Mouse (Mus musculus) kidney, embryonic 16.5 days (tissue): Measurements from ENCODE around the gene Gm8773. TPM values are rescaled to one million over a fixed set of nuclear protein-coding genes. Genes with fewer than 3 reads are reported as not detected.
A peak's percentile ranks its signal among the peaks of the same experiment; 100 is the strongest.

Experiments
- ATAC-seq: fragments of 200-750 bp; cut with Nextera tagmentation; 2 replicates; pipeline ENCODE4 v1.8.0; 2017; ENCODE audit warnings: moderate TSS enrichment; ENCODE audit not compliant: low FRiP score, low TSS enrichment
- H3K27ac ChIP-seq: fragments of 300-500 bp; sonication (generic); 2 replicates; pipeline ENCODE4 v1.5.1; 2014; ENCODE audit warnings: low read length
- H3K27me3 ChIP-seq: fragments of 300-500 bp; sonication (generic); 2 replicates; pipeline ENCODE4 v1.6.1; 2014; ENCODE audit warnings: low read length, control low read depth, mixed read lengths; ENCODE audit not compliant: insufficient read depth
- H3K36me3 ChIP-seq: fragments of 300-500 bp; sonication (generic); 2 replicates; pipeline ENCODE4 v1.6.1; 2014; ENCODE audit warnings: low read length, control low read depth, mixed read lengths; ENCODE audit not compliant: insufficient read depth
- H3K4me1 ChIP-seq: fragments of 300-500 bp; sonication (generic); 2 replicates; pipeline ENCODE4 v1.6.1; 2014; ENCODE audit warnings: low read length, control low read depth, mixed read lengths; ENCODE audit not compliant: insufficient read depth
- H3K4me2 ChIP-seq: fragments of 300-500 bp; sonication (generic); replicated peaks from 2 replicates; pipeline ENCODE4 v1.6.1; 2014; ENCODE audit warnings: low read depth, low read length
- H3K4me3 ChIP-seq: fragments of 300-500 bp; sonication (generic); 2 replicates; pipeline ENCODE4 v1.5.1; 2014; ENCODE audit warnings: mild to moderate bottlenecking, low read length
- H3K9ac ChIP-seq: fragments of 300-500 bp; sonication (generic); replicated peaks from 2 replicates; pipeline ENCODE4 v1.6.1; 2014; ENCODE audit warnings: low read length
- H3K9me3 ChIP-seq: fragments of 300-500 bp; sonication (generic); 2 replicates; pipeline ENCODE4 v1.6.1; 2016; ENCODE audit warnings: low read length, control low read depth
- WGBS: fragments of 180-500 bp; shearing (Covaris S2); extraction: QIAGEN DNeasy Blood & Tissue Kit; methylation state at CpG from one replicate; pipeline ENCODE4 v1.1.7; 2014; 5-methylcytosine and 5-hydroxymethylcytosine counted together
- polyA plus RNA-seq: library from polyadenylated mRNA; unstranded; fragments of >200 nt; fragmentation: Nextera tagmentation; extraction: Ambion mirVana; gene quantifications from 2 replicates; pipeline ENCODE4 v1.2.1, GENCODE M21; 2015

Gene Gm8773
- polyA plus RNA-seq: 0.77 and 0.86 TPM in 2 replicates

- Histone ChIP-seq H3K4me3 (peak within 1 kb of the TSS; percentile 54), H3K4me1 (0 out of 2 replicates have a peak, but pooled peaks cover 4% of the 10 kb centered on the region), H3K27me3 (peaks cover 23% of the 10 kb centered on the region), H3K9ac (peak within 1 kb of the TSS; percentile 39; the same call in 1 of the 2 replicates), H3K9me3 (no peaks in the 10 kb centered on the region), H3K36me3 (no peaks in the 10 kb centered on the region), H3K27ac (no peak within 1 kb of the TSS), H3K4me2 (peak within 1 kb of the TSS; percentile 75)
- WGBS: under 1% methylated on average over 24 of the region's 24 CpGs
- ATAC-seq: peak; percentile 76
Measured at GRCm38 (mm10) chr5:5573749-5574317, at the start of gene Gm8773. Gene Gm8773 (plus strand): TSS chr5:5573799.

GRCm38 (mm10) chr5:5533656-5534420, 39.8 kb upstream of the Gm8773 start:
- H3K4me3 ChIP-seq: no peak overlapping the region
- peak; percentile 90 for ATAC-seq
- peaks cover 8% of the 10 kb centered on the region for H3K36me3 ChIP-seq
- H3K4me2 ChIP-seq: no peak overlapping the region
- H3K9ac ChIP-seq: no peak overlapping the region
- H3K9me3 ChIP-seq: no peaks in the 10 kb centered on the region
- H3K27ac ChIP-seq: peak overlapping the region; percentile 70; the same call in 1 of the 2 replicates
- no peaks in the 10 kb centered on the region for H3K27me3 ChIP-seq
- no peaks in the 10 kb centered on the region for H3K4me1 ChIP-seq
- 78% methylated on average over 3 of the region's 3 CpGs for WGBS

GRCm38 (mm10) chr5:5536131-5536530, 37.5 kb upstream of the Gm8773 start:
- no peak for ATAC-seq
- H3K27me3 ChIP-seq: no peaks in the 10 kb centered on the region

GRCm38 (mm10) chr5:5539771-5540170, 33.8 kb upstream of the Gm8773 start:
- Histone ChIP-seq H3K27me3 (no peaks in the 10 kb centered on the region), H3K4me2 (no peak overlapping the region), H3K9me3 (no peaks in the 10 kb centered on the region), H3K9ac (no peak overlapping the region), H3K4me1 (no peaks in the 10 kb centered on the region), H3K27ac (no peak overlapping the region), H3K36me3 (peaks cover 37% of the 10 kb centered on the region), H3K4me3 (no peak overlapping the region)
- no peak for ATAC-seq
- 70% methylated on average over 3 of the region's 3 CpGs for WGBS

More at GRCm38 (mm10) chr5:5536131-5536530, 37.5 kb upstream of the Gm8773 start:
- H3K36me3 ChIP-seq: peaks cover 16% of the 10 kb centered on the region
- H3K9ac ChIP-seq: no peak overlapping the region
- no peaks in the 10 kb centered on the region for H3K4me1 ChIP-seq
- no peaks in the 10 kb centered on the region for H3K9me3 ChIP-seq
- H3K4me3 ChIP-seq: no peak overlapping the region
- H3K27ac ChIP-seq: no peak overlapping the region
- WGBS: 89% methylated on average over 1 of the region's 1 CpGs
- H3K4me2 ChIP-seq: no peak overlapping the region

- peaks cover 37% of the 10 kb centered on the region for H3K36me3 ChIP-seq
- ATAC-seq: no peak
Measured at GRCm38 (mm10) chr5:5540385-5540784, 33.2 kb upstream of the Gm8773 start.

GRCm38 (mm10) chr5:5551110-5551509, 22.5 kb upstream of the Gm8773 start:
- Histone ChIP-seq H3K36me3 (peaks cover 41% of the 10 kb centered on the region), H3K27me3 (no peaks in the 10 kb centered on the region), H3K27ac (no peak overlapping the region), H3K9me3 (no peaks in the 10 kb centered on the region), H3K4me3 (no peak overlapping the region), H3K4me1 (no peaks in the 10 kb centered on the region), H3K9ac (no peak overlapping the region), H3K4me2 (no peak overlapping the region)
- 85% methylated on average over 1 of the region's 1 CpGs for WGBS
- ATAC-seq: no peak

More at GRCm38 (mm10) chr5:5540385-5540784, 33.2 kb upstream of the Gm8773 start:
- Histone ChIP-seq H3K27me3 (no peaks in the 10 kb centered on the region), H3K4me3 (no peak overlapping the region), H3K4me1 (no peaks in the 10 kb centered on the region), H3K27ac (no peak overlapping the region), H3K4me2 (no peak overlapping the region), H3K9ac (no peak overlapping the region), H3K9me3 (no peaks in the 10 kb centered on the region)
- 82% methylated on average over 3 of the region's 3 CpGs for WGBS

- ATAC-seq: peak; percentile 99
- H3K27me3 ChIP-seq: no peaks in the 10 kb centered on the region
- H3K4me2 ChIP-seq: peak within 1 kb of the TSS; percentile 75
- H3K9me3 ChIP-seq: no peaks in the 10 kb centered on the region
- peaks cover 9% of the 10 kb centered on the region for H3K36me3 ChIP-seq
- WGBS: under 1% methylated on average over 43 of the region's 43 CpGs
- peaks cover 15% of the 10 kb centered on the region for H3K4me1 ChIP-seq
- peak within 1 kb of the TSS; percentile 66 for H3K27ac ChIP-seq
- peak within 1 kb of the TSS; percentile 89 for H3K4me3 ChIP-seq
- H3K9ac ChIP-seq: peak within 1 kb of the TSS; percentile 90
Measured at GRCm38 (mm10) chr5:5559079-5559740, 14.4 kb upstream of the Gm8773 start, which contains the start of gene Gtpbp10. Gene Gtpbp10 (minus strand): TSS chr5:5559538.

- Histone ChIP-seq H3K9ac (peak overlapping the region; percentile 90), H3K4me2 (peak overlapping the region; percentile 75), H3K27me3 (no peaks in the 10 kb centered on the region), H3K4me3 (peak overlapping the region; percentile 89), H3K4me1 (peaks cover 15% of the 10 kb centered on the region), H3K9me3 (no peaks in the 10 kb centered on the region), H3K27ac (peak overlapping the region; percentile 66), H3K36me3 (peaks cover 3% of the 10 kb centered on the region)
- peak; percentile 21; the same call in 1 of the 2 replicates for ATAC-seq
- WGBS: 35% methylated on average over 8 of the region's 8 CpGs
Measured at GRCm38 (mm10) chr5:5559798-5560197, 13.8 kb upstream of the Gm8773 start.

GRCm38 (mm10) chr5:5561041-5561706, 12.4 kb upstream of the Gm8773 start:
- H3K4me1 ChIP-seq: peaks cover 15% of the 10 kb centered on the region
- ATAC-seq: no peak
- H3K4me3 ChIP-seq: no peak overlapping the region
- H3K4me2 ChIP-seq: no peak overlapping the region
- H3K27ac ChIP-seq: no peak overlapping the region
- H3K27me3 ChIP-seq: no peaks in the 10 kb centered on the region
- no peaks in the 10 kb centered on the region for H3K36me3 ChIP-seq
- H3K9ac ChIP-seq: no peak overlapping the region
- no peaks in the 10 kb centered on the region for H3K9me3 ChIP-seq
- 73% methylated on average over 4 of the region's 4 CpGs for WGBS
